Mouse (Mus musculus) frontal cortex, adult 2 months (tissue): ENCODE measurements at regions not wholly inside any gene's neighbourhood (a gene's known extent, or its start where the extent isn't known, plus 50 kb on each side); places are given as distances from the start of the nearest gene placed in this dataset.

Experiments used
- DNase-seq, 2 experiments: peaks; one replicate each; pipeline ENCODE4 v3.0.0; 2022; ENCODE audit warnings: low spot score in 1 of 2; ENCODE audit errors: extremely low spot score in 1 of 2

DNA sequence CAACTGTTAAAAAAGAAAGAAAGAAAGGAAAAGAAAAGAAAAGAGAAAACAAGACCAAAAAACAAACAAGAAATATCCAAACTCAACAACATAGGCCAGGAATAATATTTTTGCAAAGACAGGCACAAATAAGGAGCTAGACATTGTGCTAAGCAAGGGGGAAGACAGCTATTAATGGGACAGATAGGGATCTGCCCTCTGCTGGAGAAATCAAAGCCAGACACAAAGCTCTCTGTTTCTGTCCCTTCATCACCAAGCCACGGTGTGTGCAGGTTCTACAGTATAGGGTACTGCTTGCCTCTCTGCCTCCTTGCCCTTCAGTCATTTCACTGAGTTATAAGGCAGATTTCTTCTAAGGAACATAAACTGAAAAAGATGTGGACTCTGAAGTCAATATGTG lies 57.8 kb upstream of the Chchd3 start:
- DNase-seq: no peak

DNA sequence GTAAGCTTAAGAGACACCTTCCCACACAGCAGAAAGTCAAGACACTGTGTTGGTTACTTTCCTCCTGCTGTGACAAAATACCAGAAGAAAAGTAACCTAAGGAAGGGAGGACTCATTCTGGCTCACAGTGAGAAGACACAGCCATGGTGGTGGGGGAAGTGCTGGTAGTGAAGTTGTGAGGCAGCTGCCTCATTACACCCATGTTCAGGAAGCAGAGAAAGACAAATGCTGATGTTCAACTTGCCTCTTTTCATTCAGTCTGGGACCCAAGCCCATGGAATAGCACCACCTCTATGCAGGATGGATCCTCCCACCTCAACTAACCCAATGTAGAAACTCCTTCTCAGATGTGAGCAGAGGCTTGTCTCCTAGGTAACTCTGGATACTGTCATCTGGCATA lies 60.5 kb upstream of the Chchd3 start:
- peak in 1 of 2 experiments; percentile 33 for DNase-seq

GRCm38 (mm10) chr6:33126574-33126973 lies 66.5 kb upstream of the Chchd3 start:
- peak in 1 of 2 experiments; percentile 72 for DNase-seq

GRCm38 (mm10) chr6:33136906-33137305 lies 76.8 kb upstream of the Chchd3 start:
- no peak for DNase-seq

- DNase-seq: no peak
Measured at GRCm38 (mm10) chr6:33137823-33138222, 77.8 kb upstream of the Chchd3 start.

GRCm38 (mm10) chr6:33166479-33166878 lies 82.4 kb upstream of the Exoc4 start:
- peak in 1 of 2 experiments; percentile 5 for DNase-seq

- DNase-seq: no peak
Measured at GRCm38 (mm10) chr6:33173606-33174005, 75.3 kb upstream of the Exoc4 start.

DNA sequence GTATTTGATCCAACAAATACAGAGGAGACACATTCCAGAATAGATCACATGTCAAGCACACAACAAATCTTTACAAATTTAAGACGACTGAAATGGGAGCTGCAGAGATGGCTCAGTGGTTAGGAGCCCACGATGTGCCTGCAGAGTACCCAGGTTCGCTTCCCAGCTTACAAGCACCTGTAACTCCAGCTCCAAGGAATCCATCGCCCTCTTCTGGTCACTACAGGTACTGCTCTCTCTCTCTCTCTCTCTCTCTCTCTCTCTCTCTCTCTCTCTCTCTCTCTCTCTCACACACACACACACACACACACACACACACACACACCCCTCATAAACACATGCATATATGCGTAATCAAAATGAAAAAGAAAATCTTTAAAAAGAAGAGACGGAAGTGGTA lies 74.3 kb upstream of the Exoc4 start:
- DNase-seq: no peak

GRCm38 (mm10) chr6:33189521-33190246 lies 59.2 kb upstream of the Exoc4 start:
- DNase-seq: no peak

- no peak for DNase-seq
Measured at GRCm38 (mm10) chr6:33193823-33194222, 55.1 kb upstream of the Exoc4 start.
